Mouse (Mus musculus): ENCODE measurements around the gene Mpeg1.

Gene Mpeg1

GRCm38 (mm10) chr19:12464674-12465073 lies 4.1 kb downstream of the Mpeg1 start:
- intact Hi-C loops (cut with DNase I): loop anchor here (5.0 kb wide), 1 partner anchor 38 kb away; the partner anchor contains the start of gene Dtx4

- intact Hi-C loops (cut with DNase I): loop anchor here (2.0 to 5.0 kb wide), 2 partner anchors 33 to 37 kb away; partner anchors contain the start of gene Dtx4
Observed at GRCm38 (mm10) chr19:12465530-12466144, 5.1 kb downstream of the Mpeg1 start.

GRCm38 (mm10) chr19:12466204-12466603 lies 5.6 kb downstream of the Mpeg1 start:
- intact Hi-C loops (cut with DNase I): loop anchor here (2.0 to 5.0 kb wide), 2 partner anchors 33 to 36 kb away; partner anchors contain the start of gene Dtx4

GRCm38 (mm10) chr19:12467436-12467835 lies 6.9 kb downstream of the Mpeg1 start:
- intact Hi-C loops (cut with DNase I): loop anchor here (2.0 to 5.0 kb wide), 2 partner anchors 35 kb away; partner anchors contain the start of gene Dtx4

- intact Hi-C loops (cut with DNase I): no loop called here
Observed at GRCm38 (mm10) chr19:12471866-12472265, 11.3 kb downstream of the Mpeg1 start.

GRCm38 (mm10) chr19:12472381-12472976 lies 11.9 kb downstream of the Mpeg1 start:
- intact Hi-C loops (cut with DNase I): no loop called here

- intact Hi-C loops (cut with DNase I): no loop called here
Observed at GRCm38 (mm10) chr19:12473201-12473641, 12.6 kb downstream of the Mpeg1 start.

GRCm38 (mm10) chr19:12473951-12474350 lies 13.4 kb downstream of the Mpeg1 start:
- intact Hi-C loops (cut with DNase I): no loop called here

- intact Hi-C loops (cut with DNase I): no loop called here
Observed at GRCm38 (mm10) chr19:12475380-12476250, 15.0 kb downstream of the Mpeg1 start.

- intact Hi-C loops (cut with DNase I): no loop called here
Observed at GRCm38 (mm10) chr19:12476721-12477270, 16.2 kb downstream of the Mpeg1 start.

GRCm38 (mm10) chr19:12478369-12478768 lies 17.8 kb downstream of the Mpeg1 start:
- intact Hi-C loops (cut with DNase I): no loop called here

- intact Hi-C loops (cut with DNase I): no loop called here
Observed at GRCm38 (mm10) chr19:12483782-12484181, 23.2 kb downstream of the Mpeg1 start.

- intact Hi-C loops (cut with DNase I): no loop called here
Observed at GRCm38 (mm10) chr19:12484210-12484609, 23.6 kb downstream of the Mpeg1 start.

- intact Hi-C loops (cut with DNase I): no loop called here
Observed at GRCm38 (mm10) chr19:12485223-12485622, 24.6 kb downstream of the Mpeg1 start.

- intact Hi-C loops (cut with DNase I): no loop called here
Observed at GRCm38 (mm10) chr19:12485631-12486030, 25.1 kb downstream of the Mpeg1 start.

GRCm38 (mm10) chr19:12486875-12487274 lies 26.3 kb downstream of the Mpeg1 start:
- intact Hi-C loops (cut with DNase I): no loop called here

GRCm38 (mm10) chr19:12487511-12488204 lies 27.1 kb downstream of the Mpeg1 start:
- intact Hi-C loops (cut with DNase I): no loop called here

GRCm38 (mm10) chr19:12488205-12488966 lies 27.8 kb downstream of the Mpeg1 start:
- intact Hi-C loops (cut with DNase I): no loop called here

- intact Hi-C loops (cut with DNase I): no loop called here
Observed at GRCm38 (mm10) chr19:12488969-12489674, 28.5 kb downstream of the Mpeg1 start.

Measured in adrenal gland (tissue).